9 mouse cellular contexts compared by ENCODE assay signal in the genomic region with DNA sequence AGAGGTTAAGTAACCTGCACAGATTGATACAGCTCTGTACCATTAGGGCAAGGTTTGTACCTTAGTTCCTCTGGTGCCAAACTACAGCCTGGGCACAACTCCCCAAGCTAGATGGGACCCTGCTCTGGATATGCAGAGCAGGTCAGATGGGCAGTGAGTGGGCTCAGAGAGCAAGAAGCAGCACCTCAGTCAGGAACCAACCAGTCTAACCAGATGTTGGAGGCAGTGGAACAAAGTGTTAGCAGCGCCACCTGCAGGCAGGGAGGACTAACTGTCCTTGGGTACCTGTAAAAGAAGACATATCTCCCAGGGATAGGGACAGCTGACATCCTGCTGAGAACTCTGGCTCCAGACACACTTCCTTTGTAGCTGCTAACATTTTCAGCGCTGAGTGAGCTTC.
DNase-seq lines count a peak whose midpoint lies in the region; ATAC-seq and TF ChIP-seq lines count a peak whose summit lies in the region.
"Had no signal": no experiment of that assay in that cellular context is flagged by ENCODE, and none has a peak within 500 bp of the region (broad histone marks: within the 10 kb centered on the region; RNA-seq: fewer than 3 reads in every experiment).

No protein-coding gene starts in this region.

- no peak for TF ChIP-seq RAD21 in CH12.LX (IDR thresholded peaks at IDR 0.05; ENCODE audit: low read depth, low read length)

- TF ChIP-seq EP300 in heart, postnatal 0 days (IDR thresholded peaks at IDR 0.05; ENCODE audit: low read depth), result no peak
- TF ChIP-seq EP300 in CH12.LX (IDR thresholded peaks at IDR 0.05; ENCODE audit: low read length), result no peak

- intact Hi-C loops in heart, postnatal 10 days (cut with DNase I), result loop anchor here (5.0 to 10.0 kb wide), 2 partner anchors 238 to 895 kb away; a partner anchor contains a TSS

- ATAC-seq in heart, postnatal 0 days (ENCODE audit: insufficient read depth, low read depth), result no peak
- no peak for ATAC-seq in hindbrain, embryonic 14.5 days (ENCODE audit: low FRiP score)

- H3K27me3 ChIP-seq in heart, postnatal 0 days (ENCODE audit: control insufficient read depth, insufficient read depth, low read length), result no peaks in the 10 kb centered on the region
- H3K27me3 ChIP-seq in CH12.LX (replicated peaks), result no peaks in the 10 kb centered on the region
- peaks cover 22% of the 10 kb centered on the region for H3K27me3 ChIP-seq in embryonic facial prominence, embryonic 10.5 days (replicated peaks; ENCODE audit: low read depth, poor library complexity, severe bottlenecking)
- no peaks in the 10 kb centered on the region for H3K27me3 ChIP-seq in hindbrain, embryonic 14.5 days (ENCODE audit: control insufficient read depth, insufficient read depth, low read length)

- H3K36me3 ChIP-seq in heart, postnatal 0 days (replicated peaks; ENCODE audit: control insufficient read depth, insufficient read depth, low read length), result no peaks in the 10 kb centered on the region
- no peaks in the 10 kb centered on the region for H3K36me3 ChIP-seq in CH12.LX (replicated peaks in 1 of 2; ENCODE audit: control insufficient read depth in 1 of 2, insufficient read depth in 1 of 2, low read length in 1 of 2)
- no peaks in the 10 kb centered on the region for H3K36me3 ChIP-seq in embryonic facial prominence, embryonic 10.5 days (replicated peaks)
- H3K36me3 ChIP-seq in hindbrain, embryonic 14.5 days (replicated peaks; ENCODE audit: control insufficient read depth, insufficient read depth), result no peaks in the 10 kb centered on the region
- H3K36me3 ChIP-seq: limb, embryonic 12.5 days had no signal

- no peak overlapping the region for H3K4me3 ChIP-seq in heart, postnatal 0 days (ENCODE audit: low read depth, low read length)
- H3K4me3 ChIP-seq in CH12.LX (replicated peaks in 1 of 3; ENCODE audit: low read depth in 2 of 3, low read length in 2 of 3, poor library complexity in 1 of 3), result no peak overlapping the region
- H3K4me3 ChIP-seq in embryonic facial prominence, embryonic 10.5 days, result no peak overlapping the region
- H3K4me3 ChIP-seq in hindbrain, embryonic 14.5 days (replicated peaks; ENCODE audit: low read length), result no peak overlapping the region
- H3K4me3 ChIP-seq: limb, embryonic 12.5 days had no signal

- H3K4me2 ChIP-seq in heart, postnatal 0 days (ENCODE audit: low read depth, low read length), result no peak overlapping the region
- no peak overlapping the region for H3K4me2 ChIP-seq in CH12.LX (ENCODE audit: insufficient read depth, low read depth, poor library complexity, severe bottlenecking)
- no peak overlapping the region for H3K4me2 ChIP-seq in hindbrain, embryonic 14.5 days (replicated peaks)
- H3K4me2 ChIP-seq: limb, embryonic 12.5 days had no signal

- DNase-seq in heart, postnatal 0 days (ENCODE audit: low spot score), result no peak
- DNase-seq in heart, postnatal 10 days, result no peak
- DNase-seq in CH12.LX (ENCODE audit: extremely low read depth), result peak; percentile 70
- DNase-seq in embryonic facial prominence, embryonic 10.5 days (ENCODE audit: low spot score), result peak; percentile 57
- peak; percentile 51 for DNase-seq in spleen, adult 12 weeks (ENCODE audit: low spot score)
- DNase-seq in right cerebral cortex, postnatal 10 days (ENCODE audit: low spot score in 2 of 2), result no peak
- no peak for DNase-seq in hindbrain, embryonic 14.5 days (ENCODE audit: low spot score)
- no peak for DNase-seq in cerebellum, postnatal 36 days

- TF ChIP-seq CTCF in heart, postnatal 0 days (IDR thresholded peaks at IDR 0.05; ENCODE audit: low read depth), result peak; percentile 33
- peak; percentile 71 to 82 for TF ChIP-seq CTCF in CH12.LX (conservative IDR thresholded peaks at IDR 0.05 in 1 of 2, IDR thresholded peaks at IDR 0.05 in 1 of 2; ENCODE audit: low read depth in 2 of 2, low read length in 2 of 2)

- in situ Hi-C loops in CH12.LX (cut with MboI; ENCODE audit: low pct_ligation_motif_present, low pct_unique_long_range_greater_than_20kb, low sequenced_read_pairs), result loop anchor here (10.0 to 25.0 kb wide), 2 partner anchors 658 to 880 kb away; no protein-coding TSS in a partner anchor

- TF ChIP-seq POLR2A in CH12.LX (IDR thresholded peaks at IDR 0.05; ENCODE audit: low read depth, low read length), result no peak

- 0 out of 2 replicates have a peak, but pooled peaks cover 3% of the 10 kb centered on the region for H3K4me1 ChIP-seq in heart, postnatal 0 days (ENCODE audit: control insufficient read depth, insufficient read depth)
- peaks cover 4 to 13% of the 10 kb centered on the region in 2 experiments for H3K4me1 ChIP-seq in CH12.LX (ENCODE audit: control insufficient read depth in 1 of 2, insufficient read depth in 2 of 2)
- peaks cover 33% of the 10 kb centered on the region for H3K4me1 ChIP-seq in embryonic facial prominence, embryonic 10.5 days
- H3K4me1 ChIP-seq in hindbrain, embryonic 14.5 days (replicated peaks; ENCODE audit: control insufficient read depth, insufficient read depth, low read length), result peaks cover 7% of the 10 kb centered on the region; the same call in 1 of the 2 replicates

- dilution Hi-C loops in CH12.LX (cut with MboI; ENCODE audit: extremely low pct_ligation_motif_present, extremely low pct_unique_long_range_greater_than_20kb, low sequenced_read_pairs), result no loop called here

- H3K9me3 ChIP-seq in heart, postnatal 0 days (replicated peaks; ENCODE audit: control insufficient read depth, low read length), result no peaks in the 10 kb centered on the region
- no peaks in the 10 kb centered on the region for H3K9me3 ChIP-seq in CH12.LX (replicated peaks; ENCODE audit: low read length)
- H3K9me3 ChIP-seq in embryonic facial prominence, embryonic 10.5 days, result no peaks in the 10 kb centered on the region
- H3K9me3 ChIP-seq in hindbrain, embryonic 14.5 days (ENCODE audit: control insufficient read depth, low read length), result no peaks in the 10 kb centered on the region
- H3K9me3 ChIP-seq: limb, embryonic 12.5 days had no signal

- H3K27ac ChIP-seq in heart, postnatal 0 days (ENCODE audit: low read depth), result no peak overlapping the region
- no peak overlapping the region for H3K27ac ChIP-seq in CH12.LX (ENCODE audit: insufficient read depth, low read depth)
- no peak overlapping the region for H3K27ac ChIP-seq in embryonic facial prominence, embryonic 10.5 days (replicated peaks)
- H3K27ac ChIP-seq in hindbrain, embryonic 14.5 days, result no peak overlapping the region
- H3K27ac ChIP-seq: limb, embryonic 12.5 days had no signal

- no peak overlapping the region for H3K9ac ChIP-seq in heart, postnatal 0 days (replicated peaks; ENCODE audit: low read depth, low read length)
- H3K9ac ChIP-seq in CH12.LX (ENCODE audit: insufficient read depth, low read depth), result no peak overlapping the region
- H3K9ac ChIP-seq in hindbrain, embryonic 14.5 days, result no peak overlapping the region
- H3K9ac ChIP-seq: limb, embryonic 12.5 days had no signal

- 43% methylated on average over 2 of the region's 2 CpGs for WGBS in heart, postnatal 0 days
- whole genome bisulfite sequencing in embryonic facial prominence, embryonic 10.5 days, result 24% methylated on average over 2 of the region's 2 CpGs
- 35% methylated on average over 2 of the region's 2 CpGs for WGBS in hindbrain, embryonic 14.5 days

- H3K79me2 ChIP-seq in CH12.LX (replicated peaks; ENCODE audit: control insufficient read depth, extremely low read depth, insufficient read depth, poor library complexity, severe bottlenecking), result no peaks in the 10 kb centered on the region

TF ChIP-seq in CH12.LX, 34 proteins besides CTCF, POLR2A, EP300 and RAD21:
- no peak for TF ChIP-seq ZMIZ1 (IDR thresholded peaks at IDR 0.05; ENCODE audit: low read depth, low read length)
- TF ChIP-seq MAFK (IDR thresholded peaks at IDR 0.05; ENCODE audit: insufficient replicate concordance, low read length), result no peak
- no peak for TF ChIP-seq TBP (conservative IDR thresholded peaks at IDR 0.05; ENCODE audit: low read depth, low read length)
- TF ChIP-seq NRF1 (IDR thresholded peaks at IDR 0.05; ENCODE audit: low read depth, low read length), result no peak
- TF ChIP-seq MYC (IDR thresholded peaks at IDR 0.05; ENCODE audit: low read depth, low read length), result no peak
- no peak for TF ChIP-seq UBTF (IDR thresholded peaks at IDR 0.05; ENCODE audit: low read depth, low read length)
- no peak for TF ChIP-seq ZC3H11A (IDR thresholded peaks at IDR 0.05; ENCODE audit: low read depth, low read length)
- TF ChIP-seq ELF1 (IDR thresholded peaks at IDR 0.05; ENCODE audit: low read depth, low read length), result no peak
- no peak for TF ChIP-seq USF1 (IDR thresholded peaks at IDR 0.05; ENCODE audit: low read depth, low read length)
- no peak for TF ChIP-seq POLR2AphosphoS2 (IDR thresholded peaks at IDR 0.05; ENCODE audit: low read depth, low read length)
- TF ChIP-seq ZNF384 (IDR thresholded peaks at IDR 0.05; ENCODE audit: low read depth, low read length), result no peak
- TF ChIP-seq SIN3A (IDR thresholded peaks at IDR 0.05; ENCODE audit: low read length), result no peak
- TF ChIP-seq TCF12 (IDR thresholded peaks at IDR 0.05; ENCODE audit: low read depth, low read length), result no peak
- no peak for TF ChIP-seq PAX5 (IDR thresholded peaks at IDR 0.05; ENCODE audit: low read length)

Comparison
In these comparisons a context has a peak if more than half of its experiments do, and no peak if none do; other contexts are left out.
1. DNase-seq: peak in CH12.LX (single experiment), embryonic facial prominence, embryonic 10.5 days (single experiment) and spleen, adult 12 weeks (single experiment); none in heart, postnatal 0 days (single experiment), heart, postnatal 10 days (0 of 2), right cerebral cortex, postnatal 10 days (0 of 2), hindbrain, embryonic 14.5 days (single experiment) and cerebellum, postnatal 36 days (0 of 2).